Mouse (Mus musculus) right cerebral cortex, adult 18-20 months (tissue): ENCODE data around the gene Ctnnd1.

Experiments
- DNase-seq: peaks from one replicate; pipeline ENCODE4 v3.0.0; 2022; ENCODE audit warnings: mixed read lengths

The Ctnnd1 gene

GRCm38 (mm10) chr2:84599270-84599888, 51.2 kb downstream of the Ctnnd1 start:
- DNase-seq: no peak

GRCm38 (mm10) chr2:84597123-84597522, 53.4 kb downstream of the Ctnnd1 start:
- DNase-seq: no peak

DNA sequence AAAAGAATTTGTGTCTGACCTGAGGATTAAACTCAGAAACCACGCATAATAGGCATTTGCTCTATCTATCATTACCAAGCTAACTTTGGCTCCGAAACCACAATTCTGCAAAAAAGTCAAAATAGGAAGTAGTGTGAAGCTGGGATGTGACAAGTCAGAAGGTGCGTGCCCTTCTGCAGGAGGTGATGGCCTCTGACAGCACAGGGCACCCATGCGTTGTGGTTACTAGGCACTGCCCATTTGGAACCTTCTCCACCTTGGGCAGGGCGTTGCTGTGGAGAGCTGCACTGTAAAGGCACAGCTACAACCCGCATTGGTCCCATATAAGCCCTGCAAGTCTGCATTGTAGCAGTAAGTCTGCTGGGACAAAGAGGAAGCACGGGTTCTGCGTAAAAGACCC, 57.8 kb downstream of the Ctnnd1 start:
- no peak for DNase-seq

DNA sequence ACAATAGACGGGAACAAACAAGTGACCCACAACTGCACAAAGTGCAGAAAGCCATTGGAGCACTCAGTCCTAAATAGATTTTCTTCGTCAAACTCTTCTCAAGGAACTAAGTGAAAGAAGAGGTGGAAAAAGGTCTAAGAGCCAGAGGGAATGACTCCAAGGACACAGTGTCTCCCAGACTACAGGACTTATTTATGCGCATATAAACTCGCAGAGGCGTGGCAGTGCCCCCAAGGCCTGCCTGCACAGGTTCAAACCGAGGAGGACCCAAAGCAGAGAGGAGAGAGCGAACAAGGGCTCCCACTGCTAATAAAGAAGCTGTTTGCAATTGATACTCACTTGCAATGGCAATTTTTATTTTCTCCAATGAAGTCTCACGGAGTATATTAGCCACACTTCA, 64.9 kb downstream of the Ctnnd1 start:
- no peak for DNase-seq

- no peak for DNase-seq
Measured at GRCm38 (mm10) chr2:84582286-84582685, 68.3 kb downstream of the Ctnnd1 start.

DNA sequence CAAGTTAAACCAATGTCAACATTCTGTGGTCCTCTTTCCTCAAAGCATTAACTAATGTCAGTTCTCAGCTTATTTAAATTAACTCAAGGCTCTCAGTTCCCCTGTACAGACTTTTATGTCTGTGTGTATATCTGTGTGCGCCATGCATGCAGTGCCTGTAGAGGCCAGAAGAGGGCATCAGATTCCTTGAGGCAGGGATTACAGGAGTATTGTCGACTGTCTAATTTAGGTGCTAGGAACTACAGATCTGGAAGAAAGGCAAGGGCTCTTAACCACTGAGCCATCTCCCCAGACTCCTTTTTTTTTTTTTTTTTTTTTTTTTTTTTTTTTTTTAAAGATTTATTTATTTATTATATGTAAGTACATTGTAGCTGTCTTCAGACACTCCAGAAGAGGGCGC, 69.4 kb downstream of the Ctnnd1 start:
- DNase-seq: no peak

GRCm38 (mm10) chr2:84579311-84579710, 71.3 kb downstream of the Ctnnd1 start:
- no peak for DNase-seq

- peak; percentile 80 for DNase-seq
Measured at GRCm38 (mm10) chr2:84574130-84574529, 76.4 kb downstream of the Ctnnd1 start.

- DNase-seq: peak; percentile 80
Measured at GRCm38 (mm10) chr2:84556888-84557514, 93.6 kb downstream of the Ctnnd1 start.

DNA sequence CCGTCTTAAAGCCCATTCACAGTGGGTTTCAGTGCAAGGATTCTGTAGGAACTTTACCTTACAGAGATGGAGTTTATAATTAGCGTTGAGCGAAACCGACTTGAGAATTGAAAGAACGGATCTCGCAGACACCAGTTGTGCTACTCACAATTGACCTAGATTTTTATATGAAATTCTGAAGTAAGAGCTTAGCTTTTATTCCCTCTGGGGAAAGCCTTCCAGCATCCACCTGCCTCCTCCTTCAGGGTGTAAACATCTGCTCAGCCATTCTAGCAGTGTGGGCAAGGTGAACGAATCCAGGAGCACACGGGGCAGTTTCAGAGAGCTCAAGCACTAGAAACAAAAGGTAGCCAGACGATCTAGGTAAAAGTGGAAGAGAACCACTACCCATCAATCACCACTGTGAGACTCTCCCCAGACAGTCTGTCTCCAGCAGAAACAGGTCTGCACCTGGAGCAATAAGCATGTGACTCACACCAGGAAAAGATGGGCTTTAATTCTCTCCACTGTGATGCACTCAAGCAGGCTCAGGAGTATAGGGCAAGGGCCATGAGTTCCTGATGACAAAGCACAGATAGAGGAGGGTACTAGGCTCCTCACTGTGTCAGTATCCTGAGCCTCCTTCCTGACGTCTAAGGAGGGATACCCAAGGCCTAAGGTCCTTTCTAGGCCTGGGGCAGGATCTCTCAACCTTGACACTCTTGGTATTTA, 99.0 kb downstream of the Ctnnd1 start:
- DNase-seq: peak; percentile 28
